Mouse (Mus musculus) MEL (cell line): ENCODE data around the gene Pcgf1. TPM values are rescaled to one million over a fixed set of nuclear protein-coding genes. Genes with fewer than 3 reads are reported as not detected.

Experiments used
- DNase-seq: peaks from one replicate; pipeline ENCODE4 v3.0.0; 2011; ENCODE audit warnings: low read depth, low spot score
- H3K27ac ChIP-seq: 2 replicates; pipeline ENCODE4 v1.5.1; 2012; ENCODE audit warnings: low read depth, mild to moderate bottlenecking, control low read depth, low read length, moderate library complexity; ENCODE audit not compliant: control insufficient read depth
- H3K27me3 ChIP-seq, 2 experiments: fragments of 150-350 bp in 1 of 2; sonication (generic) in 1 of 2; 2 replicates each; pipeline ENCODE4 v1.6.1; 2012; ENCODE audit warnings: low read length in 2 of 2, mild to moderate bottlenecking in 2 of 2, improper control_type of control experiment in 1 of 2, moderate library complexity in 1 of 2; ENCODE audit not compliant: insufficient read depth in 2 of 2, control insufficient read depth in 1 of 2
- H3K36me3 ChIP-seq, 2 experiments: 2 replicates each; pipeline ENCODE4 v1.6.1; 2012 to 2014; ENCODE audit warnings: low read length in 2 of 2, improper control_type of control experiment in 1 of 2, inconsistent platforms in 1 of 2, mild to moderate bottlenecking in 1 of 2; ENCODE audit not compliant: insufficient read depth in 2 of 2, control insufficient read depth in 1 of 2
- H3K4me1 ChIP-seq, 2 experiments: fragments of 150-350 bp in 1 of 2; sonication (generic) in 1 of 2; 2 replicates each; pipeline ENCODE4 v1.6.1; 2012; ENCODE audit warnings: low read length in 2 of 2, improper control_type of control experiment in 1 of 2, mild to moderate bottlenecking in 1 of 2; ENCODE audit not compliant: insufficient read depth in 2 of 2, control insufficient read depth in 1 of 2
- H3K4me3 ChIP-seq, 2 experiments: fragments of 150-350 bp in 1 of 2; sonication (generic) in 1 of 2; 2 replicates each; pipeline ENCODE4 v1.5.1; 2012; ENCODE audit warnings: low read depth in 2 of 2, low read length in 2 of 2, mild to moderate bottlenecking in 2 of 2, moderate library complexity in 2 of 2, control low read depth in 1 of 2, improper control_type of control experiment in 1 of 2; ENCODE audit not compliant: control insufficient read depth in 1 of 2, insufficient read depth in 1 of 2
- H3K79me2 ChIP-seq: 2 replicates; pipeline ENCODE4 v1.6.1; 2012; ENCODE audit warnings: mild to moderate bottlenecking, low read length, moderate library complexity; ENCODE audit not compliant: control insufficient read depth, poor library complexity, insufficient read depth
- H3K9ac ChIP-seq: 2 replicates; pipeline ENCODE4 v1.6.1; 2012; ENCODE audit warnings: low read depth, mild to moderate bottlenecking, control low read depth, low read length, moderate library complexity; ENCODE audit not compliant: control insufficient read depth, poor library complexity, severe bottlenecking
- H3K9me3 ChIP-seq: fragments of 150-350 bp; sonication (generic); replicated peaks from 2 replicates; pipeline ENCODE4 v1.6.1; 2012; ENCODE audit warnings: mild to moderate bottlenecking, low read length, improper control_type of control experiment, moderate library complexity; ENCODE audit not compliant: insufficient read depth
- BHLHE40 ChIP-seq: IDR thresholded peaks from 2 replicates; pipeline ENCODE4 v1.6.1; 2012; ENCODE audit warnings: low read depth, mild to moderate bottlenecking, inconsistent platforms, low read length, improper control_type of control experiment, borderline replicate concordance
- CHD1 ChIP-seq: IDR thresholded peaks from 2 replicates; pipeline ENCODE4 v1.6.1; 2012; ENCODE audit warnings: low read depth, mild to moderate bottlenecking, inconsistent platforms, low read length, improper control_type of control experiment
- CHD2 ChIP-seq: IDR thresholded peaks from 2 replicates; pipeline ENCODE4 v1.6.1; 2011; ENCODE audit warnings: low read length, improper control_type of control experiment
- ELF1 ChIP-seq: IDR thresholded peaks from 2 replicates; pipeline ENCODE4 v1.6.1; 2014; ENCODE audit warnings: low read depth, mild to moderate bottlenecking, inconsistent platforms, low read length, improper control_type of control experiment, moderate library complexity
- GABPA ChIP-seq: IDR thresholded peaks from 2 replicates; pipeline ENCODE4 v1.6.1; 2012; ENCODE audit warnings: low read depth, mild to moderate bottlenecking, inconsistent platforms, low read length, improper control_type of control experiment, moderate library complexity
- HCFC1 ChIP-seq: IDR thresholded peaks from 2 replicates; pipeline ENCODE4 v1.6.1; 2012; ENCODE audit warnings: low read depth, mild to moderate bottlenecking, inconsistent platforms, low read length, improper control_type of control experiment, moderate library complexity
- JUND ChIP-seq: IDR thresholded peaks from 2 replicates; pipeline ENCODE4 v1.6.1; 2011; ENCODE audit warnings: low read depth, mild to moderate bottlenecking, improper control_type of control experiment, low read length
- KAT2A ChIP-seq: conservative IDR thresholded peaks from 2 replicates; pipeline ENCODE4 v1.6.1; 2012; ENCODE audit warnings: low read depth, low read length, improper control_type of control experiment, inconsistent platforms
- MAFK ChIP-seq: IDR thresholded peaks from 2 replicates; pipeline ENCODE4 v1.6.1; 2011; ENCODE audit warnings: low read depth, mild to moderate bottlenecking, low read length, improper control_type of control experiment, borderline replicate concordance
- MAX ChIP-seq: IDR thresholded peaks from 2 replicates; pipeline ENCODE4 v1.6.1; 2011; ENCODE audit warnings: low read length, improper control_type of control experiment
- MAZ ChIP-seq: IDR thresholded peaks from 2 replicates; pipeline ENCODE4 v1.6.1; 2012; ENCODE audit warnings: low read depth, mild to moderate bottlenecking, inconsistent platforms, low read length, improper control_type of control experiment
- MEF2A ChIP-seq: IDR thresholded peaks from 2 replicates; pipeline ENCODE4 v1.6.1; 2014; ENCODE audit warnings: low read depth, mild to moderate bottlenecking, inconsistent platforms, low read length, improper control_type of control experiment; ENCODE audit not compliant: poor library complexity, insufficient replicate concordance, severe bottlenecking; ENCODE audit errors: extremely low read depth
- MYB ChIP-seq: IDR thresholded peaks from 2 replicates; pipeline ENCODE4 v1.6.1; 2011; ENCODE audit warnings: mild to moderate bottlenecking, low read depth, low read length, improper control_type of control experiment
- POLR2A ChIP-seq, 2 experiments: IDR thresholded peaks; 2 replicates each; pipeline ENCODE4 v1.6.1; 2011 to 2012; ENCODE audit warnings: low read length in 2 of 2, mild to moderate bottlenecking in 2 of 2, control low read depth in 1 of 2, improper control_type of control experiment in 1 of 2, low read depth in 1 of 2, moderate library complexity in 1 of 2; ENCODE audit not compliant: control insufficient read depth in 1 of 2, insufficient read depth in 1 of 2, poor library complexity in 1 of 2
- RCOR1 ChIP-seq: IDR thresholded peaks from 2 replicates; pipeline ENCODE4 v1.6.1; 2012; ENCODE audit warnings: low read depth, mild to moderate bottlenecking, inconsistent platforms, low read length, improper control_type of control experiment
- SIN3A ChIP-seq: IDR thresholded peaks from 2 replicates; pipeline ENCODE4 v1.6.1; 2012; ENCODE audit warnings: low read length, improper control_type of control experiment, inconsistent platforms
- TAL1 ChIP-seq: IDR thresholded peaks from 2 replicates; pipeline ENCODE4 v1.6.1; 2012; ENCODE audit warnings: mild to moderate bottlenecking, inconsistent platforms, low read length, moderate library complexity, mixed read lengths
- TCF12 ChIP-seq: IDR thresholded peaks from 2 replicates; pipeline ENCODE4 v1.6.1; 2014; ENCODE audit warnings: low read depth, mild to moderate bottlenecking, inconsistent platforms, low read length, improper control_type of control experiment, moderate library complexity
- UBTF ChIP-seq: IDR thresholded peaks from 2 replicates; pipeline ENCODE4 v1.6.1; 2012; ENCODE audit warnings: low read depth, mild to moderate bottlenecking, inconsistent platforms, low read length, improper control_type of control experiment, moderate library complexity, borderline replicate concordance; ENCODE audit not compliant: insufficient read depth
- USF1 ChIP-seq: IDR thresholded peaks from 2 replicates; pipeline ENCODE4 v1.6.1; 2014; ENCODE audit warnings: low read depth, mild to moderate bottlenecking, inconsistent platforms, low read length, improper control_type of control experiment, moderate library complexity
- USF2 ChIP-seq, 2 experiments: IDR thresholded peaks; 2 replicates each; pipeline ENCODE4 v1.6.1; 2011 to 2012; ENCODE audit warnings: improper control_type of control experiment in 2 of 2, low read length in 2 of 2, borderline replicate concordance in 1 of 2, inconsistent platforms in 1 of 2, low read depth in 1 of 2, mild to moderate bottlenecking in 1 of 2; ENCODE audit not compliant: insufficient read depth in 1 of 2
- ZC3H11A ChIP-seq: IDR thresholded peaks from 2 replicates; pipeline ENCODE4 v1.6.1; 2012; ENCODE audit warnings: low read depth, mild to moderate bottlenecking, inconsistent platforms, low read length, improper control_type of control experiment
- ZKSCAN1 ChIP-seq: IDR thresholded peaks from 2 replicates; pipeline ENCODE4 v1.6.1; 2012; ENCODE audit warnings: low read depth, mild to moderate bottlenecking, inconsistent platforms, low read length, improper control_type of control experiment, moderate library complexity
- ZMIZ1 ChIP-seq: IDR thresholded peaks from 2 replicates; pipeline ENCODE4 v1.6.1; 2012; ENCODE audit warnings: low read depth, mild to moderate bottlenecking, inconsistent platforms, low read length, improper control_type of control experiment, moderate library complexity
- ZNF384 ChIP-seq: IDR thresholded peaks from 2 replicates; pipeline ENCODE4 v1.6.1; 2012; ENCODE audit warnings: low read depth, mild to moderate bottlenecking, inconsistent platforms, low read length, improper control_type of control experiment
- polyA plus RNA-seq, 2 experiments: library from polyadenylated mRNA; stranded (reverse) in 1 of 2; unstranded in 1 of 2; fragments of >175 nt in 1 of 2; fragments of >200 nt in 1 of 2; gene quantifications; 2 replicates each; pipeline versions ENCODE4 v1.2.1 to v1.2.4; 2012; ENCODE audit warnings: low replicate concordance in 2 of 2, low read depth in 1 of 2; ENCODE audit not compliant: insufficient read length in 2 of 2, insufficient read depth in 1 of 2, missing spikeins in 1 of 2
- total RNA-seq: library from RNA; depleted of rRNA; stranded (reverse); fragments of 300-350 nt; gene quantifications from 2 replicates; pipeline ENCODE4 v1.2.3, GENCODE M21; 2012

Gene Pcgf1
- total and polyA plus RNA-seq, 3 experiments, result 18.2 to 25.2 TPM; not detected in 1

DNA sequence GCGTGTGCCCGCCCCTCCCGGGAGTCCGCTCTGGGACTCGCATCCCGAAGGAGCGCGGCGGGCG, 7.6 kb upstream of the Pcgf1 start, which contains the start of gene Tlx2:
Tlx2 (minus strand) TSS at position 47 of the 64 bp plus-strand sequence.
- Histone ChIP-seq H3K79me2 (no peaks in the 10 kb centered on the region), H3K4me1 (no peaks in the 10 kb centered on the region), H3K27ac (no peak within 1 kb of the TSS), H3K9ac (no peak within 1 kb of the TSS), H3K4me3 (no peak within 1 kb of the TSS), H3K27me3 (no peaks in the 10 kb centered on the region), H3K9me3 (no peaks in the 10 kb centered on the region), H3K36me3 (no peaks in the 10 kb centered on the region)
- TF ChIP-seq TCF12 (no peak), USF2 (IDR thresholded peaks at IDR 0.05; ENCODE audit: borderline replicate concordance in 1 of 2, insufficient read depth in 1 of 2, low read depth in 1 of 2, low read length in 2 of 2) (no peak), RCOR1 (no peak), MEF2A (no peak), HCFC1 (no peak), USF1 (no peak), UBTF (no peak), MYB (no peak), ZMIZ1 (no peak), KAT2A (no peak), CHD1 (no peak), ELF1 (no peak), MAZ (no peak)
- DNase-seq, result no peak

DNA sequence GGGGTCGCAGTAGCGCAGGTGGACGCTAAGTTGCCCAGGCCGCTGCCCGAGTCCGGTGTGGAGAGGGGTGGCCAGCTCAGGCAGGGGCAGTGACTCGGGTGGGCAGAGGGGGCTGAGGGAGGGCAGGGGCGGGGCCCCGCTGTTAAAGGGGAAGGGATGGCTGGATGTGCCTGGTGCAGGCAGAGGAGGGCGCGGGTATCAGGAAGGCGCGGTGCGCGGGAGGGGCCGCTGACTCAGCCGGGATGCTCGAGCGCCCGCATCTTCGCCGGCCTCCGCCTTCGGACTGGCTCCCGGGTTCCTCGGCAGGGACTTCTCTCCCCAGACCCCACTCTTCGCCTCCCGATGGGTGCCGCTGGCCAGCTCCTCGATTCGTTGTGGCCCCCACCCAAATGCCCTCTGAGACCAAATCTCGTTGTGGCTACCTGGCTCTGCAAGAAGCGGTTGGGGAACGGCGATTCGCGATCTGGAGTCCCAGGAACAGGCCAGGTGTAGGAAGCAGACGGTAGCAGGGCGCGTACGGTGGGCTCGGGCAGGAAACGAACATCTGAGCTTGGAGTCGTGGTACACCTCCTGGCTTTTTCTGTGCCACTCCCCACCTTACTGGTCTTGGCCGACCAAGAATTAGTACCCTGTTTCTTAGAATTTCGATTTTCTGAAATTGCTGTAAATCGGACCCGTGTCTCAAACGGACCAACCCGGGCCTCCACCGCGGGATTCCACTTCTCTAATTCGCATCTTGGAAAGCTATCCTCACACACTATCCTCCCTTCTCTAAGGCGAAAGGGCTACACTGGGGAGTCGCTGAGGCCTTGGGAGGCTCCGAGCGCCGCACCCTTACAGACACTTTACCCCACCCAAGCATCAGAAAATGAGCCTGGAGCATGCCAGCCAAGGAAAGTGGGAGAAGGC, 7.1 kb upstream of the Pcgf1 start:
- no peak overlapping the region for H3K4me3 ChIP-seq

More for the DNA sequence above, 7.1 kb upstream of the Pcgf1 start:
- Histone ChIP-seq H3K9me3 (no peaks in the 10 kb centered on the region), H3K27me3 (no peaks in the 10 kb centered on the region), H3K4me1 (no peaks in the 10 kb centered on the region), H3K36me3 (no peaks in the 10 kb centered on the region), H3K9ac (no peak overlapping the region), H3K79me2 (no peaks in the 10 kb centered on the region), H3K27ac (no peak overlapping the region)
- DNase-seq, result no peak
- no peak for TF ChIP-seq RCOR1
- no peak for TF ChIP-seq MAFK
- TF ChIP-seq ZC3H11A, result no peak
- TF ChIP-seq CHD2, result no peak
- TF ChIP-seq ZNF384, result no peak
- TF ChIP-seq JUND, result no peak
- no peak for TF ChIP-seq HCFC1
- no peak for TF ChIP-seq POLR2A (IDR thresholded peaks at IDR 0.05; ENCODE audit: control insufficient read depth in 1 of 2, insufficient read depth in 1 of 2, low read depth in 1 of 2, low read length in 2 of 2, poor library complexity in 1 of 2)
- no peak for TF ChIP-seq ZKSCAN1
- TF ChIP-seq SIN3A, result no peak
- TF ChIP-seq MAX, result no peak
- TF ChIP-seq TAL1, result no peak
- no peak for TF ChIP-seq BHLHE40
- TF ChIP-seq GABPA, result no peak
- TF ChIP-seq UBTF, result no peak
